Mouse (Mus musculus): ENCODE results near the gene Smg6.

The Smg6 gene

DNA sequence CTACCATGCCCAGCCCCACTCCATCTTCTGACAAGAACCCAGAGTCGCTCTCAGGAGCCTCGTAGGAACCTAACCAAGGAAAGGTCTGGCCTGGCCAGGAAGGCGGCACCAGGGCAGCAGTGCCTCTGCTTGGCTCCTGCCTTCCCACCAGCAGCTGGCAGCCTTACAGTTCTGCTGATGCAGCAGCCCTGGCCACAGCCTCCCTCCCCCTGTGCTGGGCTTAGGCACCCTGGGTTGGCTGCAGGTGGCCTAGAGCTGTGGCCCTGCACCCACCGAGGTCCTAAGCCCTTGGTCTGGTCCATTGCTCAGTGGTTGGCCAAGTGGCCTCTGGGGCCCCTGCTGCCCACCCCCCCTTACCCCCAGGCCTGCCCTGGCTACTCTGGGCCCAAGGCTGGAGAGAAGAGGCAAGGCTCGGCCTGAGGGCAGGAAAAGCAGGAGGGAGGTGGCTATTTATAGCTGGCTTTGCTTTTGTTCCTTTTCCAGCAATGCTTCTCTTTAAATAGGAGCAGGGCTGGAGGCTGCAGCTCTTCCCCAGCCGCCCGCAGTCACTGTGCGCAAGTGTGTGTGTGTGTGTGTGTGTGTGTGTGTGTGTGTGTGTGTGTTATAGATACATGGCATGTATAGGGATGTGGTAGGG, 286.5 kb downstream of the Smg6 start:
- in situ Hi-C loops (cut with MboI, MseI) = no loop called here

DNA sequence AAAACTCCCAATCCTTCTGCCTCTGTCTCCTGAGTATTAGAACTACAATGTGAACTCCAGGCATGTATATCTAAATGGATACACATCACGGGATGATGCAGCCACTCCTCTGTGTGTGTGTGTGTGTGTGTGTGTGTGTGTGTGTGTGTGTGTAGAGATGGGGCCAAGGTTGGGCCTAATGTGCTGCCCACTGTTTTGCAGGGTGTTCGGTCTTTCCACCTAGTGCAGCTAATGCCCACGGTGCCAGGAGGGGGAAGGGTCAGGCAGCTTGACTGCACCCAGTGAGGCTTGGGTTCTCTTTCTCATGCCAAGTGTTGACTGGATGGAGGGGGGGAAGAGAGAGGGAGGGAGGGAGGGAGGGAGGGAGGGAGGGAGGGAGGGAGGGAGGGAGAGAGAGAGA, 287.3 kb downstream of the Smg6 start:
- in situ Hi-C loops (cut with MboI, MseI) = no loop called here

DNA sequence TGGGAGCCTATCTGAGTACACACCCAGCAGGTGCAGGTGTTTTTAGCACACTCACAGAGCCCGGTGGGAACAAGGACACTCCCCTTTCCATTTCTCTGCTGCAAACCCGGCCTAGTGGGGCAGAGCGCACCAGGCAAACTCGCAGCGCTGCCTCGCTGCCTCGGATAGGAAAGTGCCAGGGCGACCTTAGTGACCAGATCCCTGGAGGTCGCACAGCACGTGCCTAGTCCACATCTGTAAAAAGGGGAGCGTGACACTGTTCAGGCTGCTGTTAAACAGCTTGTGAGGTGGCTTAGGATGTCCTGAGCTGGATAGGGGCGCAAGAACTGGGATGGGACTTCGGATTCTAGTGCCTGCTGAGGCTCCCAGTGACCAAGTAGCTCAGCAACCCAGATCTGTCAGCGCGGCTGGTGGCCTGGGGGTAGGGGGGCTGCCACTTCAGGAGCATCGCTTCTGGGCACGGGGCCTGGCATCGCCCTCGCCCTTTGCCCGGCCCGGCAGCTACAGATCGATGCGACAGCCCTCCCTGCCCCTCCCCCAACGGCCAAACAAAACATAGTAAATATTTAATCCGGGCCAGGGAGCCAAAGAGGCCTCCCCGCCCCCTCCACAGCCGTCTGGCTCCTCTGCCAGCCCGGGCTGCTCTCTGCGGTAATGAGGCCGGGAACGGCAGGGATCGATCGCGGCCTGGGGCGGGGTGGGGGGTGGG, 287.9 kb downstream of the Smg6 start:
- in situ Hi-C loops (cut with MboI, MseI) = no loop called here

Measured in regulatory T cell (primary cell).